Mouse (Mus musculus): ENCODE results near the gene Taf8.

Gene Taf8

DNA sequence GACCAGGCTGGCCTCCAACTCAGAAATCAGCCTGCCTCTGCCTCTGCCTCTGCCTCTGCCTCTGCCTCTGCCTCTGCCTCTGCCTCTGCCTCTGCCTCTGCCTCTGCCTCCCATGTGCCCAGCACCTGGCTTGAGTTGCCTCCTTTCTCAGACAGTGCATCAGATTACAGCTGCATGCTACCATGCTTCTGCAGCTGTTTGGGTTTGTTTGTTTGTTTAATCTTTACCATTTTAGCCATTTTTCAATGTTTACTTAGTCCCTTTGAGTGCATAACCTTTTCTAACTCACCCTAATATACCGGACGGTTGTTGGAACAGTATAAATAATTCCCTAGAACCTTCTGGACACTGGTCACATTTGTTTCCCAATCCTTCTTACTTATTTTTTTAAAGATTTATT is 43.2 kb downstream of the Taf8 start:
- DNase-seq (ENCODE audit: low spot score), result no peak

DNA sequence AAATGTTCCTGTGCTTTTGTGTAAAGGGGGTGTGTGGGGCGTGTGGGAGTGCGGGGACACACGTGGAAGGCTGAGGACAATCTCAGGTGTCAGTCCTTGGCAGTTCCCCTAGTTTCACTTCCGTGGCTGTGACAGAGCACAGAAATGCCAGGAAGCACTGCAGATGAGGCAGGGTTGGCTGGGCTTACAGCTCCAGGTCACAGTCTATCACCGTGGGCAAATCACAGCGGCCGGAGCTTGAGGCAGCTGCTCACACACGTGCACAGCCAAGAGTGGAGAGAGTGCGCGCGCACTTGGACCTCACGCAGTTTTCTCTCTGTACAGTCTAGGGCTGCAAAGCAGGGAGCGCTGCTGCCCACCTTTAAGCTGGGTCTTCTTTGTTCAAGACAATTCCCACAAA is 43.8 kb downstream of the Taf8 start:
- no peak for DNase-seq (ENCODE audit: low spot score)

DNA sequence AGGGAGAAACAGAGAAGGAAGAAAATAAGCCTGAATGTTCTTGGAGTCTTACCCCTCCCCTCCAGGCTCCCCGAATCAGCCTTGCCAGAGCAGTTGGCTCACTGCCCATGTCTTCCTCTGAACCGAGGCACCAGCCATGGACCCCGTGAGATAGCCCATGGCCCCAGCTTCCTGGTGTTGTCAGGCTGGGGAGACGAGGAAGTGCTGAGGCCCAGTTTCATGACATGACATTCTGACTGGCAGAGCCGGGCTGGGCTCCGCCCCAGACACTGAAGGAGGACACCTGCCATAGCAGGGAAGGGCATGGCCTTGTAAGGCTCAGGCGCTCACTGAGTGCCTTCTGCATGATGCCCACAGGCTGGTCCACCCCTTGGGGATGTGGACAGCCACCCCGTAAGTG is 47.4 kb downstream of the Taf8 start:
- no peak for DNase-seq (ENCODE audit: low spot score)

DNA sequence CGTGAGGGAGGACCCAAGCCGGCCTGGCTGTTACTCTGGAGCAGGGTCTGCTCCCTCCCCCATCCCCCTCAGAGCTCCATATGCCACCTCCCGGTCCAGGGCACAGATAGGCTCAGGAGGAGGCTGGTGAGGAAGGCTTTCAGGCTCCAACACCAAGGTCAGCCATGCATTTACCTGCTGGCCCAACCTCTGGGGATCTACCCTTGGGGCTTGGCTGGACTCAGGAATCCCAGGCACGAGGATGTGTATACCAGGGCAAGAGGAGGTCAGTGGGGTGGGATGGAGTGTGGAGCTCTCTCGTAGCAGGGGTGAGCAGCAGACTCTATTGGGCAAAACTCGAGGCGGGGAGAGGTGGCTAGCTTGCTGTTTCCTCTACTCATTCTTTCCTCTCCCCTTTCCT is 49.2 kb downstream of the Taf8 start:
- DNase-seq (ENCODE audit: low spot score), result no peak

DNA sequence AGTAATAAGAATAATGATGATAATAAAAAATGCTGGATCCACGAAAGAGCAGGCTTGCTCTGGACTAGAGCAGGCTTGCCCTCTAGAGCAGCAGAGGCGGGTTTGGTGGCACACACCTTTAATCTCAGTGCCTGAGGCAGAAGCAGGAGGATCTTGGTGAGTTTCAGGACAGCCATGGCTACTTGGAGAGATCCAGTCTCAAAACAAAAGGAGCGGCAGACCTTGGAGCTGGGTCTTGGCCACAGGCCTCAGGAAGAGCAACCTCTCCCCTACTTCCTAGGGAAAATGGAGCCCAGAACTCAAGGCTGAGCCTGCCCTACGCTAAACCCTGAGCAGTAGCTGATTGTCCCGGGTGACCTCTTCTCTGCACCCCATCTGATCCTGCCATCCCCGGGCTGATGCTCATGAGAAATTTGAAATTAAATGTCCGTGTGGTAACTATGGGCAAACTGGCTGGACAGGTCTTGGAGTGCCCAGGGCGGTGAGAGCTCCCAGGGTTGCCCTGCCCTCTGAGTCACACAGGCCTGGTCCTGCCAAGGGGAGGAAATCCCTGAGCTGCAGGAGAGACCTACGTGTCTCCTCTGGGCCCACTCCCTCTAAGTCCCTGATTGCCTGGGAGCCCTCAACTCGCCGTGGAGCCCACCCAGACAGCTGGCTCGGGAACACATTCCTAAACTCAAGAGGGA is 51.1 kb downstream of the Taf8 start:
- no peak for DNase-seq (ENCODE audit: low spot score)

DNA sequence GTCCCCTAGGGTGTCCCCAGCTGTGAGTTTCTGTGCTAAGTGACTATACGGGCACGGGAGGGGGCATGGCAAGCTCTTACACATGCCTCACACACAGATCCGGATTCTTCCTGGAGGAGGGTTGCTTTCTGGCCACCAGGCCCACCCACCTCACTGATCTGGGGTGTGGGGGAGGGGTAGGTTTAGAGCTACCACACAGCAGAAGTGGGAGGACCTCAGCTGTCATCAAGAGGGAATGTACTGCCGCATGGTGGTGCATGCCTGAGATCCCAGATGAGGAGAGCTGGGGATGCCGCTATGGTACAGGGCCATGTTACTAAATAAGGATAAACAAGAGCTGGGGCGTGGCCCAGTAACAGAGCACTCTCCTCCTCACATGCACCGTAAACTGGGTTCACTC is 51.9 kb downstream of the Taf8 start:
- no peak for DNase-seq (ENCODE audit: low spot score)

DNA sequence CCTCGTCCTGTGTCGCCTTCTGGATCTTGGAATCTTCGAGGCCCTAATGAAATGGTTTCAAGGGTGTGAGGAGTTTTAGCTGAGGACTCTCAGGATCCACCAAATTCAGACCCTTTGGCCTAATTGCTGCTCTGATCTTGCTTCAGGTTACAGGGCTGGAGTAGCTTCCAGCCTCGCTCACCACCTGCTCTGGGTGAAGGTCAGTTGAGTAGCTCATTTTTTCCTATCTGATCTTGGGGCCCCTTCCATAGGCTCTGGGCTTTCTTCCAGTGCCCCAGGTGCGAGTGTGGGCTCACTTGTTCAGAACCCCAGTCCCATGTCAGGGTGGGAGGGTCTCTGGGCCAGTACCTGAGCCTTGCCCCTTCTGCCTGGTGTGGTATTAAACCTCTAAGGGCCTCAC is 52.7 kb downstream of the Taf8 start:
- no peak for DNase-seq (ENCODE audit: low spot score)

DNA sequence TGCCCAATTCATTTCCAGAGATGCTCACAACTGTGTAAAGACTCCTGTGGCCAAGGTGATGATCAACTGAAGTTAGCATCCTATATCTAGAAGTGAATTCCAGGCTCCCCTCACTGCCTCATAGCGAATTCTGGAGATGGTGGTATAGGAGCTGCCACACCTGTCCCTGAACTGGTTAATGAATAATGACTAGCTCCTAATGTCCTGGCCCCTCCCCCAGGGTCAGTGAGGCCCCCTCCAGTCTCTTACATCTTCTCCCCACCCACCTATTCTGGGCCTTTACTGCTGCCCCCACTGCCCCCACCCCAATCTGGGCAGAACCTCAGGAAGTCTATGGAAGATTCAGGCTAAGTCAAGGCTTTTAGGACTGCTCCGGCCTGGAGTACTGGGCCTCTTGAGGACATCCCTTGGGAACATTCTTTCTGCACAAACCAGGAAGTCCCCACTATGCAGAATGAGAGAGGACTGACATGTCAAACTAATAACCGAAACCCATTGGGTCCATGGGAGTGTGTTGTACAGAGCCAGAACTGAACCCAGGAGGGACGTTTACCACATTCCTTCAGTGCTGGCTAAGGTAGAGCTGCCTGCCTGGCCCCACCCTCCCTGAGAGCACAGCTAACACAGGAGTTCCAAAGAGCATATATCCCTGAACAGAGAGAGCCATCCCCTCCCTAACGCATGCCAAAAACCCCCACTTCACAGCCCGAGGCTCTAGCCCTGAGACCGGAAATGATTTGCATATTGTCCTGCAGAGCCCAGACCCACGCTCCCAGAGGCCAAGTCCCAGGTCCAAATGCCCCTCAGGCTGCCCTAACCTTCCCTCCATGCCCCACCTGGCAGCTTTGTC is 53.3 kb downstream of the Taf8 start:
- DNase-seq (ENCODE audit: low spot score), result no peak

DNA sequence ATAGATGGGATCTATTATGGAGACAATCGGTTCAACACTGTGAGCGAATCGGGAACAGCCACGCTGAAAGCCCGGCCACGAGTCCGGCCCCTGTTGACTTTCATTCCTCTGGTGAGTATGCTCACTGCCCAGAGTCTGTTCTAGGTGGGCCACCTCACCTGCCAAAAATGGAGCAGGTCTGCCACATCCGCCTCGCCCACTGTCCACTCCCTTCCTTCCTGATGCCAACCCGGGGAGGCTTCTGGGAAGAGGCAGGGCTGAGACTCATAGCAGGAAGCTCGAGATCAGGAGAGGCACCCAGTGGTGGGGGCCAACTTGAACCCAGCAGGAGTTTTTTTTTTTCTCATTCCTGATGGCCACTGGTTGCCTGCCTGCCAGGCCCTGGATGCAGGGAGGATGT is 55.5 kb downstream of the Taf8 start:
- DNase-seq (ENCODE audit: low spot score), result no peak

DNA sequence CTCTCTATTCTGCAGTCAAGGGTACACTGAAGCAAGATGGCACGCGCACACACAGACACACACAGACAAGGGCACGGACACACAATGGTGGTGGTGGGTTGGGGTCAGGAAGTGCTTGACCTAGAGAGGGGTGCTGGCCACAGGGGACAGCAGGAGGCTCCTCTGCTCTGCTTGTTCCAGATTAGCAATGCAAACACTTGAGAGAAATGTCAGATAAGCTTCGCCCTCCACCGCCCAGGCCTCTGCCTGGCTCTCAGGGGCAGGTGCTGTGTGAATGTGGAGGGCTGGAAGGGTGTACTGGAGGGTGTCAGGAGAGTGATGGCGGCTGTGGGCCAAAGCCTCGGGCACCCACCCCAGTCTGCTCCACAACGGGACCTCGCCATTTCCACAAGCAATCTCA is 56.1 kb downstream of the Taf8 start:
- DNase-seq (ENCODE audit: low spot score), result no peak

DNA sequence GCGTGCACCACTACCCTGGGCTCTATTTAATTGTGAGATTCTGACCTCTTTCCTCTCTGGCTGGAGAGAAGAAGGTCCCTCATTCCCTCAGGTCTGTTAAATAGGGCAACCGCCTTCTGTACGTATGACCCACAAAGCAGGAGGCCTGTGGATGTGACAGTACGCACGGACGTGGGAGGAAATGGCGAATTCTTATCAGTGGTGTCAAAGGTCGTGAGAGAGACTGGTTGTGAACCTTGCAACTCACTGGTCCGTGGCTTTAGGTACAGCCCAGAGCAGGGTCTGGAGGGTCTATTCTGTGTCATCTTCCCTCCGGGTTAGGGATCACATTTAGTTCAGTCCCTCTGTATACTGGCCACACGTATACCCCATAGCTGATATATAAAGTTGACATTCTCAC is 56.6 kb downstream of the Taf8 start:
- no peak for DNase-seq (ENCODE audit: low spot score)

DNA sequence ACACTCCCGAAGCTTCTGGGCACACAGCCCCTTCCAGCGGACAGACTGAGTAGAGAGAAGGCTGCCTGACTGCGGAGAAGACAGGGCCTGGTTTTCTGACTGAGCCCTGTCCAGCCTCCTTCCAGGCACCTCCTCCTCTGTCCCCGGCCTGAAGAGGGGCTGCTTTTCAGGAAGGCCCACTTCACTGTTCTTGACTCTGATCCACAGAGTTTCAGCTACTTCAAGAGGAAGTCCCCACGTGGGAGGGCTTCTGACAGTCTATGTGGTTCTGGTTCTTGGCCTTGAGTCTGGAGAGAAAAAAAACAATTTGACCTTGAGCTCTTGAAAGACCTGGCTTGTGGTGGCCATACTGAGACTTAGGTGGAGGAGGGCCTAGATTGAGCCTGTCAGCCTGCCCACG is 58.0 kb downstream of the Taf8 start:
- no peak for DNase-seq (ENCODE audit: low spot score)

DNA sequence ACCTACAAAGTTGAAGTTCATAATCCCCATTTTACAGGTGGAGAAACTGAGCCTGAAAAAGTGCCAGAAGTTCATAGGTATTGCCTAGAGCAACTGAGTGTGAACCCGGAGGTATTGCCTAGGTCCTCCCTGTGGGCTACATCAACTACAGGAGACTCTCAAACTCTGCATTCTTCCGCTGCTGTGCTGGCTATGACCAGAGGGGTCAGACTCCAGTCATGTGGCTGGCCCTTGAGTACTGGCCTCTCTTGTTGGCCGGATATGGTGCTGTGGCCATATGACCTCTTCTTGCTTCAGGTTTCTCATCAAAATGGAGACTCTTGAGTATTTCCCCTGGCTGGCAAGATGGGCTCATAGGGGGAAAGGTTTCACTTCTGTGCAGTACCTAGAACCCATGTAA is 59.8 kb downstream of the Taf8 start:
- DNase-seq (ENCODE audit: low spot score), result no peak

DNA sequence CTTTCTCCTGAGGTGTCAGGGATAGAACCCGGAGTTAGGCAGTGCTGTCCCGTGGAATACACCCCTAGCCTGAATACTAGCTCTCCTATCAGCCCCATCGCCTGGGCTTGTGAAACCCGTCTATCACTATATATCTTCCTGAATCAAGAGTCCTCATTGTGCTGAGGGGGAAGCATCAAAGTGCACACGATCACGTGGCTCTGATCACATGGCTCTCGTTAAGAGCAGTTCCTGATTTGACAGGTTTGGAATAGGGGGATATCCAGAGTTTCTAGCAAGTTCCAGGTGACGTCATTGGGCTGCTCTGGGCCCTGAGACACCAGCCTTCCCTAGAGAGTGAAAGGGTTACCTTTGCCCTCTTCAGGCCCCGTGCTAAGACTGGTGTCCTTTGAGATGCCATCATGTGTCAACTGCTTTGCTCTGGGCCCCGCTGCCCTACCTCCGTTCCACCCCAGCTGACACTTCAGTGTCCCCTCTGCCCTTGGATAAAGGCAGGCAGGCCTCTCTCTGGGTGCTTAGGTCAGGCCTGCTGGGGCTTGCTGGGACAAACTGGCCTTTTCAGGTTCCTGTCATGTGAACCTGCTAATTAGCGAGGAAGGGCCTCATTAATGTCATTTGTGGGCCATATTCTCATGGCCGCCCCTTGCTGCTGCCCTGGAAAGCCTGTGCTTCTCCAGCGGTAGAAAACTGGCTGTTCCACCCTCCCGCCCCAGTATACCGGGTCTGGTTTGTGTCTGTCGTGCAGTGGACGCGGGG is 60.6 kb downstream of the Taf8 start:
- no peak for DNase-seq (ENCODE audit: low spot score)

DNA sequence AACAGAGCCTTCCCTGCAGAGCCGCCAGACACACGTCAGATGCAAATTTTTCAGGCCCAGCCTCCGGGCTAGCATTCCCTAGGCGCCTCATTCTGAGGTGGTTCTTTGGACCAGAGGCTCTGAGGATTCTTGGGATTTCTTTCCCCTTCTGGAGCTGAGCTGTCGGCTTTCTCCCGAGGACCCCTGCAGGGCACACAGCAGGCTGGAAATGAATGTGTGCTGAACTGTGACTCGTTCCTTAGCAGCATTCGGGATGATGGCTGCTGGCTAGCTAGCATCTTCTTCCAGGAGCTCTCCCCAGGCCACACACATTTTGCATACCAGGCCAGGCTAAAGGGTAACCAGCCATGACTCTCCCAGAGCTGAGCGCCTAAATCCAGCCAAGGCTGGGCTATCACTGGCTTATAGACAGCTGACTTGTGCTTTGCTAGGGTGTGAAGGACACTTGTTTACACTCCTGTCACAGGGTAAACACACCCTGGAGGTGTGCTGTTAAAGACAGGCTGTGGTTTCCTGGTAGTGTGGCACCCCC is 61.7 kb downstream of the Taf8 start:
- DNase-seq (ENCODE audit: low spot score), result no peak

DNA sequence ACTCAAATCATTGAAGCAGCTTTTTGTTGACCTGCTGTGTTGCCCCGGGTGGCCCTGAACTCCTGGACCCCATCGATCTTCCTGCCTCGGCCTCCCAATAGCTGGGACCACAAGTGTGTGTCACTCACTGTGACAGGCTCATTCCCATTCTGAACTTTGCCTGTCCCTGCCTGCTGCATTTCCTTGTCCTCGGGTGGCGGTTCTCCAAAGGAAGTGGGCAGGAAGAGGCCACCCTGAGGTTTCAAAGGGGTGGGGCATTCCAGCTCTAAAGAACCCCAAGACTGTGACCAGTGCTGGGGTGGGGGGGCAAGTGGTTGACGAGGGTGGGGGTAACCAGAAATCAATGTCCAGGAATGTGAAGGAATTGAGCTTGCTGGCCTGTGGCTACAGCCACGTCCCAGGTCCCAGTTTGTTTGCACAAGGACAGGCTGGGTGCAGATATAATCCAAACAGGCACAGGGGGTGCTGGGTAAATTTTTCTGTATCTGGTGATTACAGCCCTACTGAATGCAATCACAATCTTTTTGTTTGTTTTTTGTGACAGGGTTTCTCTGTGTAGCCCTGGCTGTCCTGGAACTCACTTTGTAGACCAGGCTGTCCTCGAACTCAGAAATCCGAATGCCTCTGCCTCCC is 62.6 kb downstream of the Taf8 start:
- no peak for DNase-seq (ENCODE audit: low spot score)

DNA sequence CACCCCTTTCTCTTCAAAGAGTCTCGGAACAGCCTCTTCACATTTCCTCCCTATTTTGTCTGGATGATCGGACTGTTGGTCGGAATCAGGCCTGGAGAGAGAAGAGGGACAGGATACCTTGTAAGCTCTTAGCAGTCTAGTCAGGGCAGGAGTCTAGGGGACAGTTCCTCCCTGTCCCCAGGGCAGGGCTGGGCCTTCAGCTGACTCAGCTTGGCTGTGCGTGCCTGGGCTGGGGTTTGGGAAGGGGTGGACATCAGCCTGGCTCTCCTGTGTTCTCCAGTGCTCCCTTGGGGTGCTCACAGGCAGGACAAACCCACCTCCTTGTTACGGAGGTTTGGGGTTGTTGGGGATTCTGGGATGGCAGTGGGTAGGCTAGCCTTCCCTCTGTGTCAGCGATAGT is 63.5 kb downstream of the Taf8 start:
- no peak for DNase-seq (ENCODE audit: low spot score)

DNA sequence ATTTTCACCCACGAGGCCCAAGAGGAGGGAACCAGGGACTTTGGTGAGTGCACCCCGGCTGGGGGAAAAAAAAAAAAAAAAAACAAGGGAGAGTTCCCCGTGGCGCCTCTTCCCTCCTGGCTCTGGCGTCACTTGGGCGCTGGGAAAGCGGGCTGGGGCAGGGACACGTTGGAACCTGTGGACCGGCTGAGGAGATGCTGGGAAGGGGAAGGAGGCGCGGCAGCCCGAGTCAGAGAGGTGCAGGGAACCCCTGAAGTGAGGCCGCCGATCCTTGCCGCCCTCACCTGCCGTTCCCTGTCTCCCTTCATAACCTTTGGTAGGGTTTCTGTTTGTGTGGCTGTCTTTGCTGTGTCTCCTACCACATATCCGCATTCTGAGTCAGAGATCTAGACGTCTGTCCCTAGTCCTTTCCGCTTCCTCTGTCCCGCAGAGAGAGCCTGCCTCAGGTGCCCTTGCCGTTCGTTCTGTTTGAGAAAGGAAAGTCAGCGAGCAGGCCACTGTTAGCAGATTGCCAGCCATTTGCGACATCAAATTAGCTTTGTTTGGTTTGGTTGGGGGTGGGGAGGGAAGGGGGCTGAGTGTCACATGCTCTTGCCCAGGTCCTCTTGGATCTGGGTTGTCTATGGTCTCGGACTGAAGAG is 65.1 kb downstream of the Taf8 start, which contains the start of gene 1700001C19Rik:
Gene 1700001C19Rik (minus strand): TSS at position 470 of the 641 bp plus-strand sequence.
- DNase-seq (ENCODE audit: low spot score), result no peak

DNA sequence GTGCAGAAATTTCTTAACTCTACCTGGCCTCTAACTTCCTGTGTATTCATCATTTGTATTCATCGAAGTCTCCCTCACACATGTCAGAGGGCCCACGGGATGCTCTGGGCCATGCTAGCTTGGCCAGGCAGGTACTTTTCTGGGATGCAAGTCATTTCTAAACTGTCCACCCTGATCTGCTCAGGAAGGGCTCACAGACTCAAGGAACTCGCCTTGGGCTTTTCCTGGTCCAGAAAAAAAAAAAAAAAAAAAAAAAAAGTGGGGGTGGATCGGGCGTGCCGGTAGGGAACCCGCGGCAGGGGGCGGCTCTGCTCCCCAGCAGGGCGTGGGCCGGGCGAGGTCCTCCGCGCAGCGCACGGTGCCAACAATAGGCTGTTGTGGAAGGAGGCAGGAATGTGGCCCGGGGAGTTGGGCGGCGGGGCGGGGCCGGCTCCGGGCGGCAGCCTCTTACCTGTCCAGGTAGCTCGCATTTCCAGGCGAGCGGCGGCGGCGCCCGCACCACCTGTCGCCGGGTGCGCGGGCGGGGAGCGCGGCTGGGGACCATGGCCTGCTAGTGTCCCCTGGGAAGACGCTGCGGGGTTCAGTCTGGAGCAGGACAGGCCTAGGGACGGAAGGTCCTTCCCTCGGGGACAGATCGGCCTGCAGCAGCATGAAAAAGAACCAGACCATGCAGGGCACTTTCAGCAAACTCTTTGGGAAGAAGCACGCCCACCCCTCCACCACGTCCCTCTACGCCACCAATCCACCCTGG is 65.8 kb downstream of the Taf8 start, which contains the start of gene AI661453:
Gene AI661453 (plus strand): TSS at position 460 of the 751 bp plus-strand sequence.
- peak; percentile 52 for DNase-seq (ENCODE audit: low spot score)
